Mouse (Mus musculus): Measurements from ENCODE around the gene Hist1h4h. TPM values are rescaled to one million over a fixed set of nuclear protein-coding genes. Genes with fewer than 3 reads are reported as not detected.

Gene Hist1h4h
- 7.3 and 7.9 TPM in 2 replicates for polyA plus RNA-seq (2015; fragmentation: Nextera tagmentation; extraction: Ambion mirVana)

- Histone ChIP-seq H3K4me2 (peak within 1 kb of the TSS; percentile 66), H3K36me3 (no peaks in the 10 kb centered on the region), H3K27ac (peak within 1 kb of the TSS; percentile 97), H3K27me3 (no peaks in the 10 kb centered on the region), H3K4me1 (peaks cover 25% of the 10 kb centered on the region), H3K9ac (peak within 1 kb of the TSS; percentile 84), H3K9me3 (no peaks in the 10 kb centered on the region), H3K4me3 (peak within 1 kb of the TSS; percentile 54)
- under 1% methylated on average over 60 of the region's 70 CpGs for WGBS
- peak; percentile 82 for ATAC-seq (ENCODE audit: insufficient number of reproducible peaks, insufficient read depth, low FRiP score, low TSS enrichment, low read depth)
These were observed at the start of gene Hist1h4h for GRCm38 (mm10) chr13:23530901-23531875. Gene Hist1h4h (plus strand): TSS chr13:23531050.

DNA sequence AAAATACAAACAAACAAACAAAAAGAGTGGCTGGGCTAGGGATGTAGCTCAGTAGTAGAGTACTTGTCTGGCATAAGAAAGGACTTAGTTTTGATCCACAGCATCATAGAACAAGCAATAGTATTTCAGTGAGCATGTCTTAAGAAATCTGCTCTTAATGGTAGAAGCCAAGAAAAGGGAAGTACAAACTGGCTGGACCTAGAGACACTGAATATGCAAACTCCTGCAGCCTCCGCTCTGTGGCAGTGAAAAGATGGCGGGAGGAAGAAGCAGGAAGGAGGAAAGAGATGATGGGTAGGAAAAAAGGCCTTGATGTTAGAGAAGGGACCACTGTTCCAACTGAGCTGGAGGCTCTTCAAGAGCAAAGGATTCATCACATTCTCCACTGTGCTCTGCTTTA, 47.7 kb upstream of the Hist1h4h start:
- H3K4me2 ChIP-seq, result no peak overlapping the region
- no peaks in the 10 kb centered on the region for H3K9me3 ChIP-seq
- WGBS, result 85% methylated on average over 2 of the region's 2 CpGs
- no peak for ATAC-seq (ENCODE audit: insufficient number of reproducible peaks, insufficient read depth, low FRiP score, low TSS enrichment, low read depth)
- H3K36me3 ChIP-seq, result peaks cover 2% of the 10 kb centered on the region
- H3K4me1 ChIP-seq, result peaks cover 8% of the 10 kb centered on the region; the same call in 1 of the 2 replicates
- no peaks in the 10 kb centered on the region for H3K27me3 ChIP-seq
- H3K9ac ChIP-seq, result no peak overlapping the region
- no peak overlapping the region for H3K27ac ChIP-seq
- H3K4me3 ChIP-seq, result no peak overlapping the region

DNA sequence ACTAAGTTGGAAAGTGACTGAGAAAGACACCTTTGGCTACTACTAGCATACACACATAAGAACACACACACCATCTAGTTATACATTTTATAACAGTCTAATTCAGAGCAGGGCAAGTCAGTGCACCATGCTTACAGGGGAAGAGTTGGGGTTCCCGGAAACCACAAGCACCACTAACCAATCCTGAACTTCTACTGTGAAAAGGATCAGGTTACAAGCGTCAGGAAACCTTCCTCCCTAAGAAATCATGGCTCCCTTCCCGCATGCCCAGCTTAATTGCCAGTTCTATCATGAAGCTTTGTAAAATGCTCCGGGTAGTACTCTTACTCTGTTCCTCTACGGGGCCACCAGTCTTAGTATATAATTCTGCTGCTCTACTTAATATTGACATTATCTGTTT, 45.6 kb upstream of the Hist1h4h start:
- WGBS, result 32% methylated on average over 5 of the region's 5 CpGs

GRCm38 (mm10) chr13:23488400-23489322, 42.2 kb upstream of the Hist1h4h start, which contains the start of gene Btn2a2:
Gene Btn2a2 (minus strand): TSS chr13:23488857.
- Histone ChIP-seq H3K4me1 (peaks cover 8% of the 10 kb centered on the region; the same call in 1 of the 2 replicates), H3K27ac (0 out of 2 replicates have a peak within 1 kb of the TSS, but pooled peaks have one; percentile 17), H3K9me3 (no peaks in the 10 kb centered on the region), H3K4me3 (peak within 1 kb of the TSS; percentile 47), H3K36me3 (no peaks in the 10 kb centered on the region), H3K4me2 (peak within 1 kb of the TSS; percentile 70), H3K27me3 (no peaks in the 10 kb centered on the region), H3K9ac (peak within 1 kb of the TSS; percentile 61)
- 5% methylated on average over 14 of the region's 14 CpGs for WGBS
- peak; percentile 94 for ATAC-seq (ENCODE audit: insufficient number of reproducible peaks, insufficient read depth, low FRiP score, low TSS enrichment, low read depth)

More for the DNA sequence above, 45.6 kb upstream of the Hist1h4h start:
- H3K4me3 ChIP-seq, result no peak overlapping the region
- H3K27me3 ChIP-seq, result no peaks in the 10 kb centered on the region
- H3K4me2 ChIP-seq, result no peak overlapping the region; the same call in 1 of the 2 replicates
- H3K9ac ChIP-seq, result no peak overlapping the region
- H3K9me3 ChIP-seq, result no peaks in the 10 kb centered on the region
- H3K4me1 ChIP-seq, result peaks cover 8% of the 10 kb centered on the region; the same call in 1 of the 2 replicates
- no peak overlapping the region for H3K27ac ChIP-seq
- no peak for ATAC-seq (ENCODE audit: insufficient number of reproducible peaks, insufficient read depth, low FRiP score, low TSS enrichment, low read depth)
- no peaks in the 10 kb centered on the region for H3K36me3 ChIP-seq

DNA sequence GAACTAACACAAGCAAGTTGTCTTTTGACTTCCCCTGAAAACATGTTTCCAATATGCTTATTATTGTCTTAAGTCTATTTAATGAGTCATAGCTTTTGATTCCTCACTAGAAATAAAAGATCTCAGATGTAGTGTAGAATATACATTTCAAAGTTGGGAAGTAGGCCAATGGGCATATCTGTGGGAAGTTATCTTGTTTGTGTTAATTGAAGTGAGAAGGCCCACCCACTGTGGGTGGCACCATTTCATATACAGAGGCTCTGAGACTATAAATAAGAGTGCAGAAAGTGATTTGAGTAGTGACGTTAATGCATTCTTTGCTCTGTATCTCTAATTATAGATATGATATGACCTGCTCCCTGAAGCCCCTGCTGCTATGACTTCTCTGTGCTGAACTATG, 40.0 kb upstream of the Hist1h4h start:
- ATAC-seq (ENCODE audit: insufficient number of reproducible peaks, insufficient read depth, low FRiP score, low TSS enrichment, low read depth), result no peak
- no peaks in the 10 kb centered on the region for H3K27me3 ChIP-seq
- no peak overlapping the region for H3K4me2 ChIP-seq
- no peaks in the 10 kb centered on the region for H3K4me1 ChIP-seq
- no peak overlapping the region for H3K4me3 ChIP-seq
- no peak overlapping the region for H3K27ac ChIP-seq
- no peaks in the 10 kb centered on the region for H3K36me3 ChIP-seq
- H3K9ac ChIP-seq, result no peak overlapping the region
- H3K9me3 ChIP-seq, result no peaks in the 10 kb centered on the region
- WGBS, result 59% methylated on average over 1 of the region's 1 CpGs

DNA sequence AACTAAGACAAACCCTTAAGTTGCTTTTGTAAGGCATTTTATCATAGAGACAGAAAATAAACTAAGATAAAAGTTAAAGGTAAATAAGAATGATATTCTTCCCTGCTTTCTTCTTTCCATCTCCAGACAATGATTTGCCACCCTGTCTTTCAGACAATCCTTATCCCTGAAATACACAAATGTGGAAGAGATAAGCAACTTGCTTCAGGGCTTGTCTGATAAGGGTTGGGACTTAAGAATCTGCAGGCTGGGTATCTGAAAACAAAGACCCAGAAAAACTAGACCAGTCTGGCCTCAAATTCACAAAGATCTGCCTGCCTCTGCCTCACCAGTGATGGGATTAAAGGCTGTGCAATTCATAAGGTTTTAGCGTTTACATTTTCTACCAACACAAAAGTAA, 39.6 kb upstream of the Hist1h4h start:
- H3K27ac ChIP-seq, result no peak overlapping the region
- no peak for ATAC-seq (ENCODE audit: insufficient number of reproducible peaks, insufficient read depth, low FRiP score, low TSS enrichment, low read depth)
- H3K9me3 ChIP-seq, result no peaks in the 10 kb centered on the region
- no peaks in the 10 kb centered on the region for H3K27me3 ChIP-seq
- H3K4me3 ChIP-seq, result no peak overlapping the region
- no peaks in the 10 kb centered on the region for H3K4me1 ChIP-seq
- no peak overlapping the region for H3K4me2 ChIP-seq
- no peaks in the 10 kb centered on the region for H3K36me3 ChIP-seq
- H3K9ac ChIP-seq, result no peak overlapping the region
- WGBS, result 18% methylated on average over 1 of the region's 1 CpGs

DNA sequence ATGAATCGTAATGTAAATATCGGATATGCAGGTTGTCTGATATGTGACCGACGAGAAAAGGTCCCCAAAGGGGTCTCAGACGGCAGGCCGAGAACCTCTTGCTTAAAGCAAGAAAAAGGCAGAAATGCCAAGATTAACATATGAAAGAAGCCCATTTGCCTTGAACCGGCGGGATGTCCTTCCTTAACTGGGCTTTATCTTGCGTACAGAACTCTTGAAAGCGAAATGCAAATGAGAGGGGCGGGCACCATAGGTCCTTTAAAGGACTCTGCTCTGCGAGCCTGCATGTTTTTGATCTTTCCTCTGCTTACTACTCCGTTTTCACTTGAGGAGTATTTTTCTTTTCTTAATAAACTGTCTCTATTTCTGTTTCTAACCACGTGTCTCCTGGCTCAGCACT, 38.9 kb upstream of the Hist1h4h start:
- ATAC-seq (ENCODE audit: insufficient number of reproducible peaks, insufficient read depth, low FRiP score, low TSS enrichment, low read depth), result no peak
- Histone ChIP-seq H3K36me3 (no peaks in the 10 kb centered on the region), H3K4me3 (peak overlapping the region; percentile 30), H3K4me1 (no peaks in the 10 kb centered on the region), H3K9me3 (no peaks in the 10 kb centered on the region), H3K9ac (no peak overlapping the region), H3K27ac (no peak overlapping the region), H3K4me2 (peak overlapping the region; percentile 51), H3K27me3 (no peaks in the 10 kb centered on the region)
- WGBS, result 9% methylated on average over 14 of the region's 14 CpGs

- no peak overlapping the region for H3K4me3 ChIP-seq
- H3K9me3 ChIP-seq, result no peaks in the 10 kb centered on the region
- WGBS, result 68% methylated on average over 6 of the region's 6 CpGs
- no peaks in the 10 kb centered on the region for H3K36me3 ChIP-seq
- H3K4me1 ChIP-seq, result peaks cover 12% of the 10 kb centered on the region
- no peak overlapping the region for H3K4me2 ChIP-seq
- no peak overlapping the region for H3K27ac ChIP-seq
- H3K27me3 ChIP-seq, result no peaks in the 10 kb centered on the region
- H3K9ac ChIP-seq, result no peak overlapping the region
- no peak for ATAC-seq (ENCODE audit: insufficient number of reproducible peaks, insufficient read depth, low FRiP score, low TSS enrichment, low read depth)
These were observed 35.3 kb upstream of the Hist1h4h start for GRCm38 (mm10) chr13:23495526-23495925.

DNA sequence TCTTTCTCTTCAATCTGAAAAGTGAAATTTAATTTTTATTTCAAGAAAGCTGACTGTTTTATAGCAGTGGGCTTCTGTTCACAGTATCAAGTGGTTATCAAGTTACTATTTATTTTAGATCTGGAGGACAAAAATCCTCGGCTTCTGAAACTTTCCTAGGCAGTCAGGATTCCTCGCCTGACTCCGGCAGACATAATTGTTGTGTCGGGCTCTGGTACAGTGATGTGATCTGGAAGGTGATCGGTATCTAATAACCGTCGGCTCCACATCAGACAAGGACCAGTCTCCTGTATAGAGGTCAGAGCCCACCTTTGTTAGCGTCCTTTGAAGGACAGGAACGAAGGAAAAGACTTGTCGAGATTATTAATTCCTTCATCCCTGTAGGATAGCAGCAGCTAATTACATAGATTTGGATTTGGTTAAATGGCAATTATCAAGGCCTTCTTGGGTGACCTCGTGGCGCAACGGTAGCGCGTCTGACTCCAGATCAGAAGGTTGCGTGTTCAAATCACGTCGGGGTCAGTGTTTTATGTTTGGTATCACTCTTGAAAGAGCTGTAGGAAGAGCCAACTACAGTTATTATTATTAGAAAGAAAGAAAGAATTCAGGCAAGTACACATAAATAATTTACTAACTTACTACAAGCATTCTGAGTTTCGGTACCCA, 33.1 kb upstream of the Hist1h4h start:
- Histone ChIP-seq H3K27ac (no peak overlapping the region), H3K36me3 (no peaks in the 10 kb centered on the region), H3K9ac (no peak overlapping the region), H3K4me3 (peak overlapping the region; percentile 37), H3K9me3 (no peaks in the 10 kb centered on the region), H3K4me2 (peak overlapping the region; percentile 61), H3K4me1 (peaks cover 16% of the 10 kb centered on the region), H3K27me3 (no peaks in the 10 kb centered on the region)
- WGBS, result 3% methylated on average over 19 of the region's 19 CpGs
- no peak for ATAC-seq (ENCODE audit: insufficient number of reproducible peaks, insufficient read depth, low FRiP score, low TSS enrichment, low read depth)

DNA sequence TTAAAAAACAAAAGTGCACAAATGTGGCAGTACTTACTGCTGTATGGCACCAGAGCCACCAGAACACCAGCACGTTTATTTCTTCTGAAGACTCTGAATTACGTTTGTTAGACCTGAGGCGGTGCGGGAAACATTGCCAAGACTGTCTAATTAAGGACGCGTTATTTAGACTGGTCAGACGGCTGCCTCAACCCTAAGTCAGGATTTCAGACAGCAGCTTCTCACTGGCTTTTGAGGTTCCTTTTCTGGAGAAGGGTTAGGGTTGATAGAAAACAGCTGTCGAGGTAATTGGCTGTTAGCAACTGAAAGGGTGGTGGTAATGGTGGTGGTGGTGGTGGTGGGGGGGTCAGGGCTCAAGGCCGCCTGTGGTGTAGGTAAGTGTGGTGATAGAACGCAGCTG, 32.2 kb upstream of the Hist1h4h start:
- Histone ChIP-seq H3K36me3 (no peaks in the 10 kb centered on the region), H3K4me2 (peak overlapping the region; percentile 61), H3K9me3 (no peaks in the 10 kb centered on the region), H3K27ac (no peak overlapping the region), H3K4me3 (peak overlapping the region; percentile 37), H3K27me3 (no peaks in the 10 kb centered on the region), H3K9ac (peak overlapping the region; percentile 44; the same call in 1 of the 2 replicates), H3K4me1 (peaks cover 16% of the 10 kb centered on the region)
- no peak for ATAC-seq (ENCODE audit: insufficient number of reproducible peaks, insufficient read depth, low FRiP score, low TSS enrichment, low read depth)
- WGBS, result 2% methylated on average over 10 of the region's 10 CpGs

GRCm38 (mm10) chr13:23499943-23500342, 30.9 kb upstream of the Hist1h4h start:
- Histone ChIP-seq H3K4me3 (no peak overlapping the region), H3K27ac (no peak overlapping the region), H3K4me2 (no peak overlapping the region), H3K27me3 (no peaks in the 10 kb centered on the region), H3K9me3 (no peaks in the 10 kb centered on the region), H3K36me3 (no peaks in the 10 kb centered on the region), H3K9ac (no peak overlapping the region), H3K4me1 (peaks cover 20% of the 10 kb centered on the region)
- WGBS, result 8% methylated on average over 7 of the region's 7 CpGs
- no peak for ATAC-seq (ENCODE audit: insufficient number of reproducible peaks, insufficient read depth, low FRiP score, low TSS enrichment, low read depth)

Measured in embryonic facial prominence, embryonic 13.5 days (tissue).